Mouse (Mus musculus) liver, embryonic 14.5 days (tissue): ENCODE results near the gene Bsn. TPM values are rescaled to one million over a fixed set of nuclear protein-coding genes. Genes with fewer than 3 reads are reported as not detected.
A peak's percentile ranks its signal among the peaks of the same experiment; 100 is the strongest.

Experiments
- ATAC-seq: fragments of 200-750 bp; cut with Nextera tagmentation; 2 replicates; pipeline ENCODE4 v1.8.0; 2017; ENCODE audit warnings: moderate number of reproducible peaks, mild to moderate bottlenecking, moderate library complexity; ENCODE audit not compliant: insufficient read depth
- DNase-seq, 3 experiments: peaks; one replicate each; pipeline ENCODE4 v3.0.0-alpha.2; 2012 to 2013; ENCODE audit warnings: low read depth in 3 of 3, low spot score in 3 of 3
- H3K27ac ChIP-seq: fragments of 300-500 bp; sonication (generic); 2 replicates; pipeline ENCODE4 v1.5.1; 2014; ENCODE audit warnings: moderate library complexity, mild to moderate bottlenecking, control low read depth, inconsistent platforms
- H3K27me3 ChIP-seq: fragments of 300-500 bp; sonication (generic); 2 replicates; pipeline ENCODE4 v1.6.1; 2014; ENCODE audit warnings: mild to moderate bottlenecking, low read length, moderate library complexity; ENCODE audit not compliant: control insufficient read depth, insufficient read depth
- H3K36me3 ChIP-seq: fragments of 300-500 bp; sonication (generic); replicated peaks from 2 replicates; pipeline ENCODE4 v1.6.1; 2014; ENCODE audit warnings: low read depth; ENCODE audit not compliant: control insufficient read depth, insufficient read depth
- H3K4me1 ChIP-seq, 2 experiments: fragments of 200-500 bp in 1 of 2; fragments of 300-500 bp in 1 of 2; sonication (generic) in 1 of 2; replicated peaks; 2 replicates each; pipeline ENCODE4 v1.6.1; 2012 to 2014; ENCODE audit warnings: antibody characterized with exemption in 1 of 2, inconsistent platforms in 1 of 2, low read length in 1 of 2; ENCODE audit not compliant: control insufficient read depth in 2 of 2, insufficient read depth in 2 of 2
- H3K4me2 ChIP-seq: fragments of 300-500 bp; sonication (generic); 2 replicates; pipeline ENCODE4 v1.6.1; 2014; ENCODE audit warnings: low read depth, mild to moderate bottlenecking, control low read depth, moderate library complexity
- H3K4me3 ChIP-seq, 2 experiments: fragments of 200-500 bp in 1 of 2; fragments of 300-500 bp in 1 of 2; sonication (generic) in 1 of 2; 2 replicates each; pipeline ENCODE4 v1.5.1; 2012 to 2014; ENCODE audit warnings: low read depth in 2 of 2, low read length in 2 of 2, mild to moderate bottlenecking in 2 of 2, control low read depth in 1 of 2, inconsistent platforms in 1 of 2, moderate library complexity in 1 of 2; ENCODE audit not compliant: insufficient read depth in 1 of 2
- H3K9ac ChIP-seq: fragments of 300-500 bp; sonication (generic); replicated peaks from 2 replicates; pipeline ENCODE4 v1.6.1; 2014; ENCODE audit warnings: mild to moderate bottlenecking, control low read depth, moderate library complexity
- H3K9me3 ChIP-seq: fragments of 300-500 bp; sonication (generic); 2 replicates; pipeline ENCODE4 v1.6.1; 2016; ENCODE audit warnings: low read length, mixed read lengths; ENCODE audit not compliant: control insufficient read depth
- CTCF ChIP-seq: IDR thresholded peaks from 2 replicates; pipeline ENCODE4 v1.5.1; 2016; ENCODE audit warnings: antibody characterized with exemption, low read depth, control low read depth
- EP300 ChIP-seq: IDR thresholded peaks from 2 replicates; pipeline ENCODE4 v1.6.1; 2016; ENCODE audit warnings: antibody characterized with exemption, low read depth
- WGBS: fragments of 180-500 bp; shearing (Covaris S2); extraction: QIAGEN DNeasy Blood & Tissue Kit; methylation state at CpG from one replicate; pipeline ENCODE4 v1.1.7; 2014; ENCODE audit not compliant: insufficient replicate concordance; 5-methylcytosine and 5-hydroxymethylcytosine counted together
- polyA plus RNA-seq, 2 experiments: library from polyadenylated mRNA; depleted of rRNA in 1 of 2; stranded (reverse) in 1 of 2; unstranded in 1 of 2; fragments of >200 nt; fragmentation: Nextera tagmentation in 1 of 2; extraction: Ambion mirVana in 1 of 2; gene quantifications; 2 replicates each; pipeline versions ENCODE4 v1.2.1 to v1.2.3; 2012 to 2014

The Bsn gene
- polyA plus RNA-seq, 2 experiments: 0.86 to 1.1 TPM

DNA sequence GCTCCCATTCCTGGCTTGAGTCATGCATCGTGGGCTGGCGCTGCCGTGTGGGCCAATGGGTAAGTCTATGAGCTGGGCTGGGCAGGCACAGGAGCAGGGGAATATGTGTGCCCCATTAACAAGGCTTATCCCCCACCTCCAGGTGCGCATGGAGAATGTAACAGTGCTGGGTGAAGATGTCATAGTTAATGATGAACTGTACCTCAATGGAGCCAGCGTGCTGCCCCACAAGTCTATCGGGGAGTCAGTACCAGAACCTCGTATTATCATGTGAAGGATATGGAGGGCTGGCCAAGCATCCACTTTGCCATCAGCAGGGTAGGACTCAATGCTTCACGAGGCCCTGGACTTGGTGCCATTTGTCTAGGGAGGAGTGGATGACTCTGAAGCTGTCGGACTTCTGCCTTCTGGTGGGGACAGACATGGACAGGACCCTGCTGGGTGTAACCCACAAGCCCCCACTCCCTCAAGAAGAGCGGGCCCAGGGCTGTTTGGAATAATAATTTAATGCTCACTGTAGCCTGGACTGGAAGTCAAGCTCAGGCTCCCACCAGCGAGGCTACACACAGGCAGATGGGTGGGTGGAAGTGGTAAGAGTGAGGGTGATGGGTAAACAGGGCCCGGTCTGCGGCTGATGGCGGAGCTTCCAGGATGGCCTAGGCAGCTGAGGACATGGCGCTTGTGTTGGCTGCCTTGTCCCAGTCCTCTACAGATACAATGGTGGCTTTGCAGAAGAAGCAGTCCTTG lies 138.8 kb downstream of the Bsn start:
- 90% methylated on average over 15 of the region's 15 CpGs for WGBS
- Histone ChIP-seq H3K4me2 (no peak overlapping the region), H3K4me3 (no peak overlapping the region), H3K36me3 (peaks cover 64% of the 10 kb centered on the region), H3K9ac (no peak overlapping the region), H3K27ac (no peak overlapping the region), H3K27me3 (no peaks in the 10 kb centered on the region), H3K9me3 (no peaks in the 10 kb centered on the region), H3K4me1 (peaks cover 22 to 36% of the 10 kb centered on the region in 2 experiments)
- no peak for TF ChIP-seq CTCF
- DNase-seq (no peak), ATAC-seq (no peak)

DNA sequence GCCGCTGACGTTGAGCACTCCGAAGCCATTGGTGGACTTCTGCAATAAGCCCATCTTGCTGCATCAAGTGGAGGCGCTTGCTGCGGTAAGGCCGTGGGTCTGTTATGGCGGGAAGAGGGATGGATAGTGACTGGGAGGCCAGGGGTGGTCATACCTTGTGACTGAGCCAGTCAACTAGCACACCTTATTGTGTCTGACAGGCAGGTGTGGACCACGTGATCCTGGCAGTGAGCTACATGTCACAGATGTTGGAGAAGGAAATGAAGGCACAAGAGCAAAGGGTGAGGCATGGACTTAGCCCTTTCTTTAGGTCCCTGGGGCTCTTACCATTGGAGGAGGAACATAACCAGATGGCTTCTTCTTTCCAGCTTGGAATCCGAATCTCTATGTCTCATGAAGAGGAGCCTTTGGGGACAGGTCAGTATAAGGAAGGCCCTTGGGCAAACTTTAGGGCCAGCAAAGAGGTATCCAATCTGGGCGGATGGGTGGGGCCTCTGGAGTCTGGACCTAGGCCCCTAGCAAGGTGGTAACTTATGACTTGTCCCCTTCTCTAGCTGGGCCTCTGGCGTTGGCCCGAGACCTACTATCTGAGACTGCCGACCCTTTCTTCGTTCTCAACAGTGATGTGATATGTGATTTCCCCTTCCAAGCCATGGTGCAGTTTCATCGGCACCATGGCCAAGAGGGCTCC lies 140.5 kb downstream of the Bsn start:
- Histone ChIP-seq H3K36me3 (peaks cover 64% of the 10 kb centered on the region), H3K4me1 (peaks cover 22 to 36% of the 10 kb centered on the region in 2 experiments), H3K4me2 (peak overlapping the region; percentile 98), H3K9me3 (no peaks in the 10 kb centered on the region), H3K27me3 (no peaks in the 10 kb centered on the region), H3K4me3 (peak overlapping the region; percentile 75 to 85), H3K27ac (peak overlapping the region; percentile 58), H3K9ac (peak overlapping the region; percentile 74)
- no peak for TF ChIP-seq CTCF
- no peak for TF ChIP-seq EP300
- WGBS: 32% methylated on average over 15 of the region's 15 CpGs
- ATAC-seq (peak; percentile 0; the same call in 1 of the 2 replicates), DNase-seq (no peak)

DNA sequence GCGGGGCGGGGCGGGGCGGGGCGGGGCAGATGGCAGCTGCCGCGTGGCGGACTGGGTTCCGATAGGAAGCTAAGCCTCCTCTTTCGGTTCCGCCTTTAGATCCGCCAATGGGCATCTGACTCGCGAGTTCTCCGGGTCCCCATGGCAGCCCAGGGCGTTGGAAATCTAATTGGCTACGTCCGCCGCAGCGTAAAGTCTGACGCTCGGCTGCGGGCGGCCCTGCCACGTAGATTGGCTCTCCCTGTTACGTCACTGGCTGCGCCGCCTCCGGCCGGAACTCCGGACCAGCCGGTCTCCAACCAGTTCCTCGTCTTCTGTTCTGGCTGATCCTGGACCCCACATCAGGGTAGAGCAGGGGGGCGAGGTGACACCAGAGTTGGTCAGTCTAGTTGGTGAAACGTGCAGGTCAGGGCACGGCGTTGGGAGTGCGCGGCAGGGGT lies 141.1 kb downstream of the Bsn start, which contains the start of gene Gmppb:
Gene Gmppb, plus strand, starts transcription at position 227 of the 440 bp plus-strand sequence.
- TF ChIP-seq EP300 (no peak), CTCF (no peak; the same call in 1 of the 2 replicates)
- DNase-seq (peak; percentile 98 to 99 (median 98)), ATAC-seq (peak; percentile 91)
- no peaks in the 10 kb centered on the region for H3K9me3 ChIP-seq
- peak within 1 kb of the TSS; percentile 75 to 85 for H3K4me3 ChIP-seq
- H3K27me3 ChIP-seq: no peaks in the 10 kb centered on the region
- under 1% methylated on average over 34 of the region's 39 CpGs for WGBS
- H3K9ac ChIP-seq: peak within 1 kb of the TSS; percentile 74
- peaks cover 22 to 36% of the 10 kb centered on the region in 2 experiments for H3K4me1 ChIP-seq
- H3K27ac ChIP-seq: peak within 1 kb of the TSS; percentile 92
- peak within 1 kb of the TSS; percentile 98 for H3K4me2 ChIP-seq
- H3K36me3 ChIP-seq: peaks cover 60% of the 10 kb centered on the region

DNA sequence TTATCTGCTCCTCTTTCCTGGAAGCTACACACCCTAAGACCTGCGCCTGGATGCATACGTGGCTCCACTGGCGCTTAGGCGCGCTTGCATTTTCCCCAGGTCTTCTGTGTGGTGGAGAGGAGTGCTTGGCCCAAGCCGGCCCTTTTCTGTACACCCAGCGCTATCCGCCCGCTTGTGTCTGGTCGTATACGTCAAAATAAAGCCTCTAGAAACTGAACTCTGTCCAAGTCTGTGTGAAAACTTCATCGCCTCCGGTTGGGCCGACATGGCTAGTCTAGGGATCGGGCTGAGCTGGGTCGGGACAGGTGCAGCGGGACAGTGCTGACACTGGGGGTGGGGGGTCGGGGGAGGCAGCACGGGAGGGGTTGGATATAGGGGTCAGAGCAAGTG lies 141.6 kb downstream of the Bsn start:
- Histone ChIP-seq H3K9me3 (no peaks in the 10 kb centered on the region), H3K4me1 (peaks cover 22 to 36% of the 10 kb centered on the region in 2 experiments), H3K27me3 (no peaks in the 10 kb centered on the region), H3K9ac (peak overlapping the region; percentile 67), H3K4me2 (peak overlapping the region; percentile 98), H3K4me3 (peak overlapping the region; percentile 57 to 66), H3K36me3 (peaks cover 57% of the 10 kb centered on the region), H3K27ac (peak overlapping the region; percentile 92)
- DNase-seq (peak in 2 of 3 experiments; percentile 31 to 50), ATAC-seq (peak; percentile 9)
- WGBS: 2% methylated on average over 19 of the region's 19 CpGs
- TF ChIP-seq CTCF: no peak
- TF ChIP-seq EP300: no peak
